Mouse (Mus musculus) erythroblast, embryonic 14.5 days (primary cell): ENCODE results near the gene Tcf20.

Experiments used
- GATA1 ChIP-seq: IDR thresholded peaks from 2 replicates; pipeline ENCODE4 v1.6.1; 2012; ENCODE audit warnings: low read length, inconsistent platforms, mixed read lengths
- TAL1 ChIP-seq: IDR thresholded peaks from 3 replicates; pipeline ENCODE4 v1.6.1; 2012; ENCODE audit warnings: low read length, inconsistent platforms, mixed read lengths

DNA sequence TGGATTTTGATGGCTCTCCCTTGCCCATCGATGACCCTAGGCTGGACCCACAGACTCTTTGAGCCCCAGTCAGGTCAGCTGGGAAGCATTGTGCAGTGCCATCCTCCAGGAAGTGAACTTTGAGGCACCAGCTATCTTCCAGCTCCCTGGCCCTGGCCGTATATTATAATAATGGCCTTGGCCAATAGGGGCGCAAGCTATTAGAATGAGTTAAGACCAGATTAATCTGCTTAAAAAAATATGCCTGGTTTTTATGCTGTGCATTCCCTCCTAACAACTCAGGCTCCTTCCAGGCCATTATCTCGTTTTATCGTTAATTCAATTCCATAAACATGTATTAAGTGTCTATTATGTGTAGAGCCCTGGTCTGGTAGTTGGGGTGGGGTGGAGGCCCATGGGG, 56.2 kb downstream of the Tcf20 start:
- no peak for TF ChIP-seq GATA1
- no peak for TF ChIP-seq TAL1
